Mouse (Mus musculus) testis, adult 2 months (tissue): ENCODE measurements around the gene Tbcb. TPM values are rescaled to one million over a fixed set of nuclear protein-coding genes. Genes with fewer than 3 reads are reported as not detected.
"Not testable (repeated sequence)": the region's sequence is repeated elsewhere in the genome, so short reads cannot be mapped to it uniquely, and the experiment has no call there.

Experiments
- H3K27ac ChIP-seq: fragments of 200-500 bp; 2 replicates; pipeline ENCODE4 v1.5.1; 2012; ENCODE audit warnings: low read depth, low read length; ENCODE audit not compliant: control insufficient read depth, insufficient read depth
- H3K27me3 ChIP-seq: fragments of 200-500 bp; 2 replicates; pipeline ENCODE4 v1.6.1; 2012; ENCODE audit warnings: mild to moderate bottlenecking, low read length, moderate library complexity; ENCODE audit not compliant: control insufficient read depth, insufficient read depth
- H3K36me3 ChIP-seq: fragments of 200-500 bp; 2 replicates; pipeline ENCODE4 v1.6.1; 2012; ENCODE audit warnings: mild to moderate bottlenecking, low read length; ENCODE audit not compliant: control insufficient read depth, insufficient read depth
- H3K4me1 ChIP-seq: fragments of 200-500 bp; 2 replicates; pipeline ENCODE4 v1.6.1; 2012; ENCODE audit warnings: low read length; ENCODE audit not compliant: control insufficient read depth, insufficient read depth
- H3K4me3 ChIP-seq: fragments of 200-500 bp; 2 replicates; pipeline ENCODE4 v1.5.1; 2012; ENCODE audit warnings: low read depth, mild to moderate bottlenecking, low read length, moderate library complexity, mixed read lengths; ENCODE audit not compliant: control insufficient read depth
- CTCF ChIP-seq: fragments of 200-500 bp; IDR thresholded peaks from 2 replicates; pipeline ENCODE4 v1.5.1; 2012; ENCODE audit warnings: low read depth, mild to moderate bottlenecking, inconsistent platforms, low read length, moderate library complexity; ENCODE audit not compliant: control insufficient read depth, insufficient read depth, insufficient replicate concordance
- POLR2A ChIP-seq: fragments of 200-500 bp; IDR thresholded peaks from 2 replicates; pipeline ENCODE4 v1.6.1; 2012; ENCODE audit warnings: low read depth, mild to moderate bottlenecking, inconsistent platforms, low read length, moderate library complexity; ENCODE audit not compliant: control insufficient read depth
- polyA plus RNA-seq: library from polyadenylated mRNA; depleted of rRNA; stranded (reverse); fragments of >200 nt; gene quantifications from 2 replicates; pipeline ENCODE4 v1.2.3, GENCODE M21; 2012

Tbcb gene
- polyA plus RNA-seq, 1 experiment = 66.2 TPM

DNA sequence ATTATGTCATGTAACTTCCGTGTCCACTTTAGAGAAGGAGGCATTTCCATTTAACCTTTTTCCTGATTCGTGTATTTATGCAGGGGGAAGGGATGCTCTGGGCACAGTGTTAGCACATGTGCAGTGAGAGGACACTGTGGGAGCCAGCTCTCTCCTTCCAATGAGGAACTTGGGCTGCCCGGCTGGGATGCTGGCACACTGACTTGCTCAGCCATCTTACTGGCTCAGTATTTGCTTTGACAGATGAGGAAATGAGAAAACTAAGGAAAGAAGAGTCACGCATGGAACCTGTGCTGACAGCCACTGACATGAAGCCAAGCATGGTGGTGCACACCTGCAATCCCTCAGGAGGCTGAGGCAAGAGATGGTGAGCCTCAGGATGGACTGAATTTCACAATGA lies 37.6 kb upstream of the Tbcb start:
- Histone ChIP-seq H3K4me1 (peaks cover 5% of the 10 kb centered on the region; the same call in 1 of the 2 replicates), H3K27ac (no peak overlapping the region), H3K27me3 (no peaks in the 10 kb centered on the region), H3K4me3 (no peak overlapping the region), H3K36me3 (peaks cover 19% of the 10 kb centered on the region)
- TF ChIP-seq CTCF = no peak
- TF ChIP-seq POLR2A = no peak

DNA sequence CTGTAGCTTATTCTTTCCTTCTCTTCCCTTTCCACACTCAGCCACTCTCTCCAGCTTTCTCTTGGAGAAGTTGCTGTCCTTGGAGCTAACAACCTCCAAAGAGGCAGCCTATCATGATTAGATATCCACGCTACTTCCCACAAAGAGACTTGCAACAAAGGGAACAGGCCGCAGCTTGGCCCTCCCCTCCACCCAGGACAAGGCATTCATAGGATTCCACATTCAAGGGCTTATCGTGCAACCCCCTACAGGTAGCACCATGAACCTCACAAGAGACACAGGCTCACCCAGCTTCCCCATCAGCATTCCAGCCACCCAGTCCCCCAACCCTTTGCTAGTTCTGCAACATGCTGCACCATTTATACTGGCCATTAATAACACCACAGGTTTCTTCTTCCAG lies 34.7 kb upstream of the Tbcb start:
- H3K27me3 ChIP-seq = no peaks in the 10 kb centered on the region
- TF ChIP-seq CTCF (no peak), POLR2A (no peak)
- no peak overlapping the region for H3K4me3 ChIP-seq
- no peaks in the 10 kb centered on the region for H3K4me1 ChIP-seq
- H3K27ac ChIP-seq = peak overlapping the region; percentile 71
- H3K36me3 ChIP-seq = peaks cover 15% of the 10 kb centered on the region

DNA sequence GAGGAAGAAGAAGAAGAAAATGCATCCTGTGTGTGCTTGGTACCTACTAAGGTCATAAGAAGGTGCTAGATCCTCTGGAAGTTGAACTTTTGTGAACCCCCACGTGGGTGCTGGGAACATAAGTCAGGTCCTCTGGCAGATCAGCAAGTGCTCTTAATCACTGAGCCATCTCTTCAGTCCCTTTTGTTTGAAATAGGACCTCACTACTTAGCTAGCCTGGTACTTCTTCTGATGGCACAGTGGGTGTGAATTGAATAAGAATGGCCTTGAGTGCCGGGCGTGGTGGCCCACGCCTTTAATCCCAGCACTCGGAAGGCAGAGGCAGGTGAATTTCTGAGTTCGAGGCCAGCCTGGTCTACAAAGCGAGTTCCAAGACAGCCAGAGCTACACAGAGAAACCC lies 33.9 kb upstream of the Tbcb start:
- no peak overlapping the region for H3K4me3 ChIP-seq
- no peaks in the 10 kb centered on the region for H3K4me1 ChIP-seq
- no peak overlapping the region; the same call in 1 of the 2 replicates for H3K27ac ChIP-seq
- H3K36me3 ChIP-seq = peaks cover 14% of the 10 kb centered on the region
- H3K27me3 ChIP-seq = no peaks in the 10 kb centered on the region
- TF ChIP-seq CTCF = no peak
- no peak for TF ChIP-seq POLR2A

- Histone ChIP-seq H3K36me3 (peaks cover 11% of the 10 kb centered on the region), H3K27me3 (no peaks in the 10 kb centered on the region), H3K4me1 (no peaks in the 10 kb centered on the region), H3K4me3 (no peak overlapping the region), H3K27ac (no peak overlapping the region)
- TF ChIP-seq POLR2A (no peak), CTCF (no peak)
Observed at GRCm38 (mm10) chr7:30265531-30265930, 33.5 kb upstream of the Tbcb start.

DNA sequence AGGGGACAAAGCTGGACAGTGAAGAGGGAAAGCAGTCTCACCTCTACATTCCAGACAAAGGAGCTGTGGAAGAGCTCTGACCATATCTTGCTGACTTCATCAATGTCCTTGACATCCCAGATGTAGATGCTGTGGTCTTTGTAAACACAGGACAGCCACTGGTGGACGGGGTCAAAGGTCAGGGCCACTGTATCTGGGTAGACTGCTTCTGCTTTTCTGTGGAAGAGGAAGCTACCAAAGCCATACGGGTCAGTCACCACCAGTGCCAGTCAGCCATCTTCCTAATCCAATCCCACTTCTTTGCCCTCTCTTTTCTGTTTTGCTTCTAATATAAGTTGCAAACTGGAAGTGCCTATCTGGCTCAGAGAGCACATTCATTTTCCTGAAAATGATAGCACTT lies 33.0 kb upstream of the Tbcb start:
- no peak for TF ChIP-seq CTCF
- TF ChIP-seq POLR2A = no peak
- H3K4me1 ChIP-seq = no peaks in the 10 kb centered on the region
- H3K4me3 ChIP-seq = no peak overlapping the region
- no peak overlapping the region for H3K27ac ChIP-seq
- peaks cover 8% of the 10 kb centered on the region for H3K36me3 ChIP-seq
- H3K27me3 ChIP-seq = no peaks in the 10 kb centered on the region

DNA sequence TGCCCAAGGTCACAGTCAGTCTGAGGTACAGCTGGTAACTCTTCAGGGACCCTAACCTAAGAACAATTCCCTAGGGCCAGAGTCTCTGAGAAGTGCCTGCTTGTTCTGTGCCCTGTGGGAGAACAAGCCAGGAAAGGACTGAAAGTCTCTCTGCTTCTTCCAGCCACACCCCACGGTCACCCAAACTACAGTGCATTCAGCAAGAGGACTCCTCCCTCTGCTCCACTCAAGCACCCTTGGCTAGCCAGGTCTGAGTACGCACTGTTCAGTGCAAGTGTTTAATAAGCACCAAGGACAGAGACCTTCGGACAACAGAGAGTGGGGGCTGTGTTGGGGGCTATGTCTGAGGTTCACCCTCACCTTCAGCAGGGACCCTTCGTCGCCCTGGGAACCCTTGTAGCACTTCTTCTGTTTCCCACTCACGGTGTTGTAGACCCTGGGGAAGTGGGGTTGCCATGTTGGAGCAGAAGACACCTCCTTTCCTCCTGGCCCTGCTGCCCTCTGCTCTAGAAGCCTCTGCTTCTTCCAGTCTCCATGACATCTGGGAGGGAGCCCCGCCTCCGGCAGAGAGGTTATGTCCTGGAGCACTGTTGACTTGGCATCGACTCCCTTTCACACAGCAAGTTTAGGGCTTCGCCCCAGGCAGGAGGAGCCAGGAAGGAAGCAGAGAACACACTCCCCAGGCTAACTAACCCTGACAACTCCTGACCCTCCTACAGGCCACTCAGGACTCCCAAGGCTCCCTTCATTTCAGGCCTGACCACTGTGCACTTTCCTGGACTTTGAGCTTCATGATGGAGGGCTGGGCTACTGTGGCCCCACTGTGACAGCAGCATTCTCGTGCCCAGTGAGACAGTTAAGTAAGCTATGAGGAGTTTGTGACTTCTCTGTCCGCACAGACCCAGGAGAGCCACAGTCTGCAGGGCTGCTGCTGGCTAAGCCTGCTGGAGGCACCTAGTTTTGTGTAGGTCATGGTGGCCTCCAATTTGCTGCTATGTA lies 20.2 kb upstream of the Tbcb start:
- Histone ChIP-seq H3K27ac (peak overlapping the region; percentile 80), H3K27me3 (no peaks in the 10 kb centered on the region), H3K36me3 (no peaks in the 10 kb centered on the region; the same call in none of the 2 replicates), H3K4me1 (no peaks in the 10 kb centered on the region), H3K4me3 (no peak overlapping the region)
- no peak for TF ChIP-seq POLR2A
- TF ChIP-seq CTCF = no peak

DNA sequence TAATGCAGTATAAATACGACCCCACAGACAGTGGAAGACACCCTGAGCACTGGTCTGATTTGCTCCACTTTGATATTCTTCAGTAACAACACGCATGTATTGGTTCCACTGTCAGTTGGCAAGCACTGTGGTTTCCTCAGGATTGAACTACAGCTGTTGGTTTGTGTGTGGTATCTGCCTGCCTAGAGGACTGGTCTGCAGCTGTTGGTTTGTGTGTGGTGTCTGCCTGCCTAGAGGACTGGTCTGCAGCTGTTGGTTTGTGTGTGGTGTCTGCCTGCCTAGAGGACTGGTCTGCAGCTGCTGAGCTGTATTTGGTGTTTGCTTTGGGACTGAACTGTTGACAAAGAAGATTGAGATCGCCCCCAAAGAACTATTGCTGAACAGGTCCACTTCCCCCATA lies 5.3 kb upstream of the Tbcb start:
- H3K27me3 ChIP-seq, H3K4me3 ChIP-seq, H3K36me3 ChIP-seq, H3K4me1 ChIP-seq, H3K27ac ChIP-seq: not testable (repeated sequence)
